Mouse (Mus musculus): Measurements from ENCODE around the gene Col5a2. TPM values are rescaled to one million over a fixed set of nuclear protein-coding genes. Genes with fewer than 3 reads are reported as not detected.

The Col5a2 gene
- polyA plus RNA-seq, 1 experiment, result 17.5 TPM

DNA sequence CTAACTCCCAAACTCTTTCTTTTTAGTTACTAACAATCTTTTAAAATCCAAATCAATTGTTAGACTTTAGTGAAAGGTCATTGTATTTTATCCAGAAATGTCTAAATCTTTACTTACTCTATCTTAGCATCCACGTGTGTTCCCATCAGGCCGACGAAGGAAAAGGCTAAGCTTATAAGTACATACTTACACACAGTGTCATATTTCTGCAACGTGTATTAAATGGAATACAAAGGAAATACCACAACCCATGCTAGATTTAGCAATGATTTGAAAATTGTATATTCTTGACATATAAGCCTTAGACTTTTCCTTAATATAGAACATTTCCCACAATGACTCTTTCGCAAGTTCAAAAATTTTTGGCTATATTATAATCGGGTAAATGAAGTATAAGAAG lies 2.6 kb downstream of the Col5a2 start:
- DNase-seq, result no peak
- Histone ChIP-seq H3K4me1 (ENCODE audit: control insufficient read depth, insufficient read depth, low read length) (no peaks in the 10 kb centered on the region), H3K4me3 (replicated peaks; ENCODE audit: extremely low read depth, low read depth, low read length) (no peak overlapping the region)
- no peak for TF ChIP-seq POLR2A (IDR thresholded peaks at IDR 0.05; ENCODE audit: borderline replicate concordance, extremely low read depth, low read depth, low read length)
- TF ChIP-seq CTCF (IDR thresholded peaks at IDR 0.05; ENCODE audit: insufficient read depth, low read length), result no peak
- WGBS, result 72% methylated on average over 6 of the region's 6 CpGs

DNA sequence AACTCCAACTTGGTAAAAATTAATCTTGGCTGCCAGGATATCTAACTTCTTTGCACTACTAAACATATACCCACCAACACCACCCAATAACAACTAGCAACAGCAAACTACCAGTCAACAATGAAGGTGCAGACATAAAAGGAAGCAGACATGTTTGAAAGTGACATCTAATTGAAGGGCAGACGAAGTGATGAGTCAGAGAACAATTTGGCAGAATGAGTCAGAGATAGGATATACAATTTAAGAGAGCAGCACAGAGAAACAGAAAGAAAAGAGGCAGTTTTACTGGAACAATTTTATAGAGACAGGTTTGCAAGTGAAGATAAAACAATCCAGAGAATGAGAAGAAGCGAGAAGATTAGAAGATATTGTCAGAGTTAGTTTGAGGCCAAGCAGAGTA lies 8.1 kb downstream of the Col5a2 start:
- TF ChIP-seq CTCF (IDR thresholded peaks at IDR 0.05; ENCODE audit: insufficient read depth, low read length) (no peak), POLR2A (IDR thresholded peaks at IDR 0.05; ENCODE audit: borderline replicate concordance, extremely low read depth, low read depth, low read length) (no peak)
- Histone ChIP-seq H3K4me1 (ENCODE audit: control insufficient read depth, insufficient read depth, low read length) (no peaks in the 10 kb centered on the region), H3K4me3 (replicated peaks; ENCODE audit: extremely low read depth, low read depth, low read length) (no peak overlapping the region)
- WGBS, result 71% methylated on average over 2 of the region's 2 CpGs
- DNase-seq, result no peak

DNA sequence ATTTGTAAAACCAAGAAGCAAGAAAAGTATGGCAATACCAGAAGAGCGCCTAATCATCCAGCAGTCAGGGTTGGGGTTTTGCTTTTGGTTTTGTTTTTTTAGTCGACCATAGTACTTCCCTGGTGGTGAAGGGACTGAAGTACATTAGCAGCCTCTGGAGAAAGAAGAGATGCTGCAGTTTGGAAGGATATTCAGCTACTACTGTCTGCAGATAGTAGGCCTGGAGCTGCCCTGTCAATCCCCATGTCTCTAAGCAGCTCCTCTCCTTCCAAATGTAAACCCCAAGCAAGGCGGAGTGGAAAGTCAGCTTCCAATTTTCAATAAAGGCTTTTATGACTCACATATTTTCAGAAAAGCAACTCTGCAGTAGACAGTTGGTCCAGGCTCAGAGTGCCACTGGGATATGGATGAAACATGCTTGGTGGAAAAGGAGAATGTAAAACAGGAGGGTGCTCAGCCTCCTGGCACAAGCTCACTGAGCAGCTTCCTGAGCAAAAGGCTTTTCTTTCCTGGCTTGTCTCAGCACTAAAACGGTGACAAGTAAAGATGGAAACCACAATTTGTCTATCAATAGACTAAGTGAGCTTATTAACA lies 10.9 kb downstream of the Col5a2 start:
- no peaks in the 10 kb centered on the region for H3K4me1 ChIP-seq (ENCODE audit: control insufficient read depth, insufficient read depth, low read length)
- DNase-seq, result no peak
- TF ChIP-seq CTCF (IDR thresholded peaks at IDR 0.05; ENCODE audit: insufficient read depth, low read length) (no peak), POLR2A (IDR thresholded peaks at IDR 0.05; ENCODE audit: borderline replicate concordance, extremely low read depth, low read depth, low read length) (no peak)
- 68% methylated on average over 4 of the region's 4 CpGs for WGBS
- H3K4me3 ChIP-seq (replicated peaks; ENCODE audit: extremely low read depth, low read depth, low read length), result no peak overlapping the region

DNA sequence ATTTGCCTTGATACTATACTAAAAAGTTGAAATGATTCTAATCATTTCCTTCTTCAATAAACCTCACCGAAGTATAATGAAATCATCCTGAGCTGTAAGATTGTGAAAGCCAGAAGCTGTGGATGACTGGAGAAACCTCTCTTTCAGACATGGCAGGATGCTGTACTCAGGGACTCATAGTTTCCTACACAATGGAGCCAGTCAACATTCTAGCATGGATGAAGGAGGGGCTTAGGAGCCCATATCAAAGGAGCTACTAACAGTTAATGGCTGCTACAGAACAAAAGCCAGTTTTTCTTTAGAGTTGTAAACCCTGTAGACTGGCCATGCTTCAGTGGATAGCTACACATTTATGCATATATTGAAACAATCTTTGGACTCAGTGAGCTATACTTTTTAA lies 12.6 kb downstream of the Col5a2 start:
- no peak for DNase-seq
- 81% methylated on average over 1 of the region's 1 CpGs for WGBS
- no peaks in the 10 kb centered on the region for H3K4me1 ChIP-seq (ENCODE audit: control insufficient read depth, insufficient read depth, low read length)
- TF ChIP-seq CTCF (IDR thresholded peaks at IDR 0.05; ENCODE audit: insufficient read depth, low read length) (no peak), POLR2A (IDR thresholded peaks at IDR 0.05; ENCODE audit: borderline replicate concordance, extremely low read depth, low read depth, low read length) (no peak)
- H3K4me3 ChIP-seq (replicated peaks; ENCODE audit: extremely low read depth, low read depth, low read length), result no peak overlapping the region

- WGBS, result 55% methylated on average over 1 of the region's 1 CpGs
- no peak for TF ChIP-seq POLR2A (IDR thresholded peaks at IDR 0.05; ENCODE audit: borderline replicate concordance, extremely low read depth, low read depth, low read length)
- no peak for TF ChIP-seq CTCF (IDR thresholded peaks at IDR 0.05; ENCODE audit: insufficient read depth, low read length)
- H3K4me1 ChIP-seq (ENCODE audit: control insufficient read depth, insufficient read depth, low read length), result no peaks in the 10 kb centered on the region
Measured at GRCm38 (mm10) chr1:45488291-45488690, 14.8 kb downstream of the Col5a2 start.

DNA sequence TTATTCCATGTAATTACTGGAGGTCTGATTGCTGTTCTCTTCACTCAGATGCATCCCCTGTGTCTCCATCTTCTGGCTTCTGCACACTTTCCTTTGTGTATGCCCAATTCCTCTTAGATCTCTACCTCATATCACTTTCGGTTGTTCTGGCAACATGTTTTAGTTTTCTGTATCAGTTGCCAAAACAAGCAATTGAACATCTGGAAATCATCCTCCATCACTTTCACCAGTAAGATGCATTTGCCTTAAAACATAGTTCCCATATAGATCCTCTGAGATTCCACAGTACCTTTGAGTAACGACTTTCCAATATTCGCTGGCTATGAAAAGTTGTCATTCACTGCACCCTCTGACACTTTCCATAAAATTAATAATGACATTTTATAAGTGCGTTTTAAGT lies 20.1 kb downstream of the Col5a2 start:
- Histone ChIP-seq H3K4me3 (replicated peaks; ENCODE audit: extremely low read depth, low read depth, low read length) (no peak overlapping the region), H3K4me1 (ENCODE audit: control insufficient read depth, insufficient read depth, low read length) (no peaks in the 10 kb centered on the region; the same call in 1 of the 2 replicates)
- 69% methylated on average over 4 of the region's 4 CpGs for WGBS
- DNase-seq, result no peak
- TF ChIP-seq CTCF (IDR thresholded peaks at IDR 0.05; ENCODE audit: insufficient read depth, low read length) (no peak), POLR2A (IDR thresholded peaks at IDR 0.05; ENCODE audit: borderline replicate concordance, extremely low read depth, low read depth, low read length) (no peak)

More at GRCm38 (mm10) chr1:45488291-45488690, 14.8 kb downstream of the Col5a2 start:
- DNase-seq, result no peak
- no peak overlapping the region for H3K4me3 ChIP-seq (replicated peaks; ENCODE audit: extremely low read depth, low read depth, low read length)

- TF ChIP-seq POLR2A (IDR thresholded peaks at IDR 0.05; ENCODE audit: borderline replicate concordance, extremely low read depth, low read depth, low read length) (no peak), CTCF (IDR thresholded peaks at IDR 0.05; ENCODE audit: insufficient read depth, low read length) (no peak)
- Histone ChIP-seq H3K4me1 (ENCODE audit: control insufficient read depth, insufficient read depth, low read length) (no peaks in the 10 kb centered on the region; the same call in 1 of the 2 replicates), H3K4me3 (replicated peaks; ENCODE audit: extremely low read depth, low read depth, low read length) (no peak overlapping the region)
- no peak for DNase-seq
- 76% methylated on average over 1 of the region's 1 CpGs for WGBS
Measured at GRCm38 (mm10) chr1:45481876-45482275, 21.2 kb downstream of the Col5a2 start.

- Histone ChIP-seq H3K4me1 (ENCODE audit: control insufficient read depth, insufficient read depth, low read length) (no peaks in the 10 kb centered on the region; the same call in 1 of the 2 replicates), H3K4me3 (replicated peaks; ENCODE audit: extremely low read depth, low read depth, low read length) (no peak overlapping the region)
- no peak for TF ChIP-seq CTCF (IDR thresholded peaks at IDR 0.05; ENCODE audit: insufficient read depth, low read length)
- TF ChIP-seq POLR2A (IDR thresholded peaks at IDR 0.05; ENCODE audit: borderline replicate concordance, extremely low read depth, low read depth, low read length), result no peak
Measured at GRCm38 (mm10) chr1:45479087-45479486, 24.0 kb downstream of the Col5a2 start.

GRCm38 (mm10) chr1:45472751-45473150 lies 30.3 kb downstream of the Col5a2 start:
- TF ChIP-seq POLR2A (IDR thresholded peaks at IDR 0.05; ENCODE audit: borderline replicate concordance, extremely low read depth, low read depth, low read length) (no peak), CTCF (IDR thresholded peaks at IDR 0.05; ENCODE audit: insufficient read depth, low read length) (no peak)
- Histone ChIP-seq H3K4me1 (ENCODE audit: control insufficient read depth, insufficient read depth, low read length) (no peaks in the 10 kb centered on the region), H3K4me3 (replicated peaks; ENCODE audit: extremely low read depth, low read depth, low read length) (no peak overlapping the region)
- WGBS, result 44% methylated on average over 4 of the region's 4 CpGs
- DNase-seq, result no peak

More at GRCm38 (mm10) chr1:45479087-45479486, 24.0 kb downstream of the Col5a2 start:
- no peak for DNase-seq

- no peak for TF ChIP-seq POLR2A (IDR thresholded peaks at IDR 0.05; ENCODE audit: borderline replicate concordance, extremely low read depth, low read depth, low read length)
- no peak for TF ChIP-seq CTCF (IDR thresholded peaks at IDR 0.05; ENCODE audit: insufficient read depth, low read length)
- WGBS, result 92% methylated on average over 2 of the region's 2 CpGs
- DNase-seq, result no peak
- H3K4me3 ChIP-seq (replicated peaks; ENCODE audit: extremely low read depth, low read depth, low read length), result no peak overlapping the region
- no peaks in the 10 kb centered on the region for H3K4me1 ChIP-seq (ENCODE audit: control insufficient read depth, insufficient read depth, low read length)
Measured at GRCm38 (mm10) chr1:45460767-45461166, 42.3 kb downstream of the Col5a2 start.

Data from lung, adult 2 months (tissue).